Mouse (Mus musculus) midbrain, embryonic 13.5 days (tissue): ENCODE measurements at regions not wholly inside any gene's neighbourhood (a gene's known extent, or its start where the extent isn't known, plus 50 kb on each side); places are given as distances from the start of the nearest gene placed in this dataset.
A peak's percentile ranks its signal among the peaks of the same experiment; 100 is the strongest.
"Not testable (repeated sequence)": the region's sequence is repeated elsewhere in the genome, so short reads cannot be mapped to it uniquely, and the experiment has no call there.

Experiments used
- ATAC-seq: fragments of 200-750 bp; cut with Nextera tagmentation; 2 replicates; pipeline ENCODE4 v1.8.0; 2017; ENCODE audit warnings: mild to moderate bottlenecking, moderate TSS enrichment, moderate library complexity
- H3K27ac ChIP-seq: fragments of 300-500 bp; sonication (generic); 2 replicates; pipeline ENCODE4 v1.5.1; 2015; ENCODE audit warnings: inconsistent platforms, mild to moderate bottlenecking, moderate library complexity
- H3K27me3 ChIP-seq: fragments of 300-500 bp; sonication (generic); 2 replicates; pipeline ENCODE4 v1.6.1; 2015; ENCODE audit warnings: mild to moderate bottlenecking, inconsistent platforms
- H3K36me3 ChIP-seq: fragments of 300-500 bp; sonication (generic); 2 replicates; pipeline ENCODE4 v1.6.1; 2015; ENCODE audit warnings: mild to moderate bottlenecking, inconsistent platforms
- H3K4me1 ChIP-seq: fragments of 300-500 bp; sonication (generic); replicated peaks from 2 replicates; pipeline ENCODE4 v1.6.1; 2015; ENCODE audit warnings: inconsistent platforms
- H3K4me2 ChIP-seq: fragments of 300-500 bp; sonication (generic); replicated peaks from 2 replicates; pipeline ENCODE4 v1.6.1; 2015; ENCODE audit warnings: moderate library complexity, mild to moderate bottlenecking, inconsistent platforms
- H3K4me3 ChIP-seq: fragments of 300-500 bp; sonication (generic); replicated peaks from 2 replicates; pipeline ENCODE4 v1.5.1; 2015; ENCODE audit warnings: mild to moderate bottlenecking, inconsistent platforms
- H3K9ac ChIP-seq: fragments of 300-500 bp; sonication (generic); replicated peaks from 2 replicates; pipeline ENCODE4 v1.6.1; 2015; ENCODE audit warnings: mild to moderate bottlenecking, inconsistent platforms
- H3K9me3 ChIP-seq: fragments of 300-500 bp; sonication (generic); 2 replicates; pipeline ENCODE4 v1.6.1; 2016; ENCODE audit warnings: mild to moderate bottlenecking, inconsistent platforms
- WGBS: fragments of 180-500 bp; shearing (Covaris S2); methylation state at CpG from one replicate; pipeline ENCODE4 v1.1.7; 2015; 5-methylcytosine and 5-hydroxymethylcytosine counted together

DNA sequence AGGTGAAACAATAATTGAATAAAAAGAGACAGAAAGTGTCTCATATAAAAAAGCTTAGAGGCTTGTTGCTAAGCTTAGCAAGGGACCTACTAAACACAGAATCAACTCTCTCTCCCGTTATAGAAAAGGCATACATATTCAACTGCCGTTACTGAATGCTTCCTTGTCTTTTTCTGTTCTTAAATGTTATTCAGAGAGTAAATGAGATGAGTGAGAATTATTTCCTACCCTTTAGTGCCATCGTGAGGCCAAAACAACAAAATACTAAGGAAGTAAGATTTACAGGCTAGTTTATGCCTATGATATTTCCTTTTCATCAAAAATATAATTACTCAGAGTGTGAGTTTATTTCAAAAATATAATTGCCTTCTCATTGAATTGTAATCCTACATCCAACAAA is 686.6 kb upstream of the 1700008P02Rik start:
- WGBS, result 32% methylated on average over 3 of the region's 3 CpGs
- H3K9me3 ChIP-seq, result no peaks in the 10 kb centered on the region
- H3K36me3 ChIP-seq, result no peaks in the 10 kb centered on the region
- H3K9ac ChIP-seq, result no peak overlapping the region
- no peak overlapping the region for H3K4me2 ChIP-seq
- no peak for ATAC-seq
- H3K27me3 ChIP-seq, result no peaks in the 10 kb centered on the region
- H3K27ac ChIP-seq, result no peak overlapping the region
- H3K4me3 ChIP-seq, result no peak overlapping the region
- no peaks in the 10 kb centered on the region for H3K4me1 ChIP-seq

GRCm38 (mm10) chr3:7298511-7298910 is 678.3 kb upstream of the 1700008P02Rik start:
- Histone ChIP-seq H3K4me1 (no peaks in the 10 kb centered on the region), H3K4me2 (no peak overlapping the region), H3K9me3 (no peaks in the 10 kb centered on the region), H3K27me3 (no peaks in the 10 kb centered on the region), H3K9ac (no peak overlapping the region), H3K4me3 (no peak overlapping the region), H3K27ac (no peak overlapping the region), H3K36me3 (no peaks in the 10 kb centered on the region)
- WGBS, result 70% methylated on average over 3 of the region's 3 CpGs
- ATAC-seq, result no peak

DNA sequence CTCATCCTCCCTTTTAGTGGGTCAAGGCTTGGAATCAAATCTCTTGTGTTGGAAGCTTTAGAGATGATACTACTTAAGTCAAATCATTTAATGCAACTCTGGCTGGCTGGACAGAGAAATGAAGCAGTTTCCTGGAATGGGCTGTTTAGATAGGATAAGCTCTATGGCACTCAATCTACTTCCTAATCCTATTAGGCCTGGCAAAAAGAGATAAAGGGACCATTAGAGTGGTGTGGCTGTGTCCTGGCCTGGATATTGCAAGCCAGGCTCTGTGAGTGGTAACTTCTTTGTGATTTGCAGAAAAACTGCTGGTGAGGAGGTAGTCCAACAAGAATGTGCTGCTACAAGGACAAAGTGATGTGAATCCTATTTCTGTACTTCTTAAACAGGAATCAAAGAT is 670.8 kb upstream of the 1700008P02Rik start:
- Histone ChIP-seq H3K4me1 (no peaks in the 10 kb centered on the region), H3K9ac (no peak overlapping the region), H3K4me2 (no peak overlapping the region), H3K27ac (no peak overlapping the region), H3K9me3 (no peaks in the 10 kb centered on the region), H3K4me3 (no peak overlapping the region), H3K36me3 (no peaks in the 10 kb centered on the region), H3K27me3 (no peaks in the 10 kb centered on the region)
- ATAC-seq, result peak; percentile 77

DNA sequence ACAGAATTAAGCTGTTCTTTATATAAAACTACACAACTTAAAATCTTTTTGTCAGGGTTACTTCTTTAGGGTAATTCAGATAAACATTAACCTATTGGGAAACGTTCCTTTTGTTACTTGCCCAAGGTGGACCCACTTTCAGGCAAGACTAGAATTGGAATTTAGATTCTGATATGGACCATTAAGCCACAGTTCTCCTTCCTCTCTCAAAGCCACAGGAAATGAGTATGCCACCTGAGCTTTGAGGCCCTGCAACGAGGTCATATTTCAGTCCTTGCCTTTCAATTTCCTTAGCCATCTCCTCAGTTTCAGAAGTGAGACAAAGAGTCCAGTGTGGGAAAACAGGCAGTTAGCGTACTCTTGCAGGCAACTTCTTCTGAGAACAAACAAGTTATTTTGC is 637.3 kb upstream of the 1700008P02Rik start:
- Histone ChIP-seq H3K4me2 (no peak overlapping the region), H3K27me3 (no peaks in the 10 kb centered on the region), H3K4me3 (no peak overlapping the region), H3K9me3 (no peaks in the 10 kb centered on the region), H3K9ac (no peak overlapping the region), H3K36me3 (no peaks in the 10 kb centered on the region), H3K4me1 (no peaks in the 10 kb centered on the region), H3K27ac (no peak overlapping the region)
- no peak for ATAC-seq
- WGBS, result 65% methylated on average over 3 of the region's 3 CpGs

DNA sequence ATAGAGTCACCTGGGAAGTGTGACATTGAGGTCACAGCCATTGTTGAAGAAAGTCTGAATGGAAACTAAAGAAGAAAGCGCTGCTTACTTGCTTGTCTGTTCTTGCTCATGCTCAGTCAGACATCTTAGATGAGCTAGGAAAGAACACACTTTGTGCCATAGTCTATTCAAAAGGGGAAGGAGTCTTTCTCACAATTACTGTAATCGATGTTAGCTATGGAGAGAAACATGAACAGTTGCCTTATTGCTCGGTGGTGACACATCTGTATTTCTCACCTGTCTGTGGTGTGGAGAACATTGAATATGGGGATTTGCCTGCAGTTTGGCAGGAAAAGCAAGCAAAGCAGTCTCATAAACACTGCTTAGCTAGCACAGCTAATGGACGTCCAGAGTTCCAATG is 628.1 kb upstream of the 1700008P02Rik start:
- H3K36me3 ChIP-seq, result no peaks in the 10 kb centered on the region
- ATAC-seq, result no peak
- no peaks in the 10 kb centered on the region for H3K4me1 ChIP-seq
- H3K4me3 ChIP-seq, result no peak overlapping the region
- H3K9me3 ChIP-seq, result no peaks in the 10 kb centered on the region
- H3K27me3 ChIP-seq, result no peaks in the 10 kb centered on the region
- WGBS, result 84% methylated on average over 4 of the region's 4 CpGs
- no peak overlapping the region for H3K4me2 ChIP-seq
- H3K27ac ChIP-seq, result no peak overlapping the region
- H3K9ac ChIP-seq, result no peak overlapping the region

GRCm38 (mm10) chr3:7229769-7230168 is 609.5 kb upstream of the 1700008P02Rik start:
- H3K9ac ChIP-seq, result no peak overlapping the region
- no peaks in the 10 kb centered on the region for H3K27me3 ChIP-seq
- no peak overlapping the region for H3K4me2 ChIP-seq
- WGBS, result 93% methylated on average over 2 of the region's 2 CpGs
- no peak for ATAC-seq
- H3K4me1 ChIP-seq, result no peaks in the 10 kb centered on the region
- H3K9me3 ChIP-seq, result no peaks in the 10 kb centered on the region
- H3K4me3 ChIP-seq, result no peak overlapping the region
- no peak overlapping the region for H3K27ac ChIP-seq
- H3K36me3 ChIP-seq, result no peaks in the 10 kb centered on the region

- H3K9me3 ChIP-seq, ATAC-seq: not testable (repeated sequence)
Observed at GRCm38 (mm10) chr3:7188531-7188930, 568.3 kb upstream of the 1700008P02Rik start.

DNA sequence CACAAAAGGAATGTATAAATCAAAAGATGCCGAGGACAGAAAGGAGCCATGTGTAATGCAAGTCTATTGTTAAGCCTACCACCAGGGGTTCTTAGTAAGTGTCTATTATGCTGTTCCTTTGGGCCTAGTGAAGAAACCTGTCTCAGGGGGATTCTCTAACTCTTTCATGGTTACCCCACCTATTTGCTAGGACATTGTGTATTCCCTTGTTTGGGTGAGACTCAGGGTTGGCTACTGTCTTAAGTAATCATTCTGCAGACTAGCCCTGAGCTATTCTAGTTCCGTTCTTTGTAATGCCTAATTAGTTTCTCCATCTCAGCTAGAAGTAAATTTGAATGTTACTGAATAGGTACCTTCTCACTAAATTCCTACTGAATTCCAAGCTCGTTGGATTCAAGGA is 546.4 kb upstream of the 1700008P02Rik start:
- no peaks in the 10 kb centered on the region for H3K4me1 ChIP-seq
- no peak for ATAC-seq
- 62% methylated on average over 3 of the region's 3 CpGs for WGBS
- H3K4me3 ChIP-seq, result no peak overlapping the region
- no peak overlapping the region for H3K9ac ChIP-seq
- H3K4me2 ChIP-seq, result no peak overlapping the region
- H3K9me3 ChIP-seq, result no peaks in the 10 kb centered on the region
- no peaks in the 10 kb centered on the region for H3K36me3 ChIP-seq
- H3K27ac ChIP-seq, result no peak overlapping the region
- no peaks in the 10 kb centered on the region for H3K27me3 ChIP-seq

More at GRCm38 (mm10) chr3:7188531-7188930, 568.3 kb upstream of the 1700008P02Rik start:
- H3K27me3 ChIP-seq, H3K27ac ChIP-seq, H3K4me1 ChIP-seq, H3K4me3 ChIP-seq, H3K4me2 ChIP-seq, H3K36me3 ChIP-seq, H3K9ac ChIP-seq: not testable (repeated sequence)
- WGBS, result 93% methylated on average over 1 of the region's 1 CpGs

DNA sequence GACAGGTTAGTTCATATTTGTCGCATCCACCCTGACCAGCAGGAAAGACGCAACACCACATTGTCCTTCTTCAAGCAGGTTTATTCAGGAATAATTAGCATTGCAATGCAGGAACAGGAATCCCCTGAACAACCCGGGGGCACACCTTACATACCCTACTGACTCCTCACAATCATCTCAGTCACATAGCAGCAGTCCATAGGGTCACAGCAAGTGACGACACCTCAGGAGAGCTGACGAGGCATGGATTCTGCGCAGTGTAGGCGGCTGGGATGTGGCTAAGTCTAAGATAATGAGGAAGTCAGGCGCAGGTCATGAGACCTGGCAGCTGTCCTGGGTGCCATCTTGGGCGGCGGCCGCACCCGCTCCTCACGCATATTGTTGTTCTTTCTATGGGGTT is 518.8 kb upstream of the 1700008P02Rik start:
- H3K36me3 ChIP-seq, result no peaks in the 10 kb centered on the region
- no peak overlapping the region for H3K4me2 ChIP-seq
- no peak overlapping the region for H3K9ac ChIP-seq
- H3K4me1 ChIP-seq, result no peaks in the 10 kb centered on the region
- no peak for ATAC-seq
- no peaks in the 10 kb centered on the region for H3K27me3 ChIP-seq
- no peak overlapping the region for H3K4me3 ChIP-seq
- H3K9me3 ChIP-seq, result no peaks in the 10 kb centered on the region
- no peak overlapping the region for H3K27ac ChIP-seq
- 95% methylated on average over 13 of the region's 13 CpGs for WGBS

DNA sequence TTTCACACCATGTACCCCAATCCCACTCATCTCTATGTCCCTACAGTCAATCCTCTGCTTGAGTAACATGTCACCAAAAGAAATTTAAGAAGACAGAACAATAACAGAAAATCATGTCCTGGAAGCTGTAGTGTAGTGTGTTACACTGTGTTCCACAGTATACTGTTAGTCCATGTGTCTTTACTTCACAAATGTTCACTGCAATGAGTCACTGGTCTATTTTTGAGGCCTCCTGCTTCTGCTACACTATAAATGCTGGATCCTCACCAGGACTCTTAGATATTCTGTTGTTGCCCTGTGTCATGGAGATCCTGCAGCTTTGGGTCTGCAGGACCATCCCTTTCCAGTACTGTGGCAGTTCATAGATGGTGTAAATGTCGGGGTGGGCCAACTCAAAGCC is 514.5 kb upstream of the 1700008P02Rik start:
- H3K4me2 ChIP-seq, result no peak overlapping the region
- no peaks in the 10 kb centered on the region for H3K36me3 ChIP-seq
- H3K4me1 ChIP-seq, result no peaks in the 10 kb centered on the region
- WGBS, result 61% methylated on average over 1 of the region's 1 CpGs
- no peak for ATAC-seq
- no peak overlapping the region for H3K9ac ChIP-seq
- H3K27me3 ChIP-seq, result no peaks in the 10 kb centered on the region
- H3K4me3 ChIP-seq, result no peak overlapping the region
- no peaks in the 10 kb centered on the region for H3K9me3 ChIP-seq
- no peak overlapping the region for H3K27ac ChIP-seq
